Mouse (Mus musculus) ovary, adult 18-20 months (tissue): ENCODE results near the gene Rapgef4.

Experiments
- DNase-seq: peaks from one replicate; pipeline ENCODE4 v3.0.0; 2022; ENCODE audit warnings: low spot score, mixed read lengths

The Rapgef4 gene

GRCm38 (mm10) chr2:72149059-72149458 is 168.0 kb downstream of the Rapgef4 start:
- no peak for DNase-seq

- no peak for DNase-seq
Observed at GRCm38 (mm10) chr2:72151792-72152554, 170.9 kb downstream of the Rapgef4 start.

GRCm38 (mm10) chr2:72152746-72153145 is 171.7 kb downstream of the Rapgef4 start:
- no peak for DNase-seq

DNA sequence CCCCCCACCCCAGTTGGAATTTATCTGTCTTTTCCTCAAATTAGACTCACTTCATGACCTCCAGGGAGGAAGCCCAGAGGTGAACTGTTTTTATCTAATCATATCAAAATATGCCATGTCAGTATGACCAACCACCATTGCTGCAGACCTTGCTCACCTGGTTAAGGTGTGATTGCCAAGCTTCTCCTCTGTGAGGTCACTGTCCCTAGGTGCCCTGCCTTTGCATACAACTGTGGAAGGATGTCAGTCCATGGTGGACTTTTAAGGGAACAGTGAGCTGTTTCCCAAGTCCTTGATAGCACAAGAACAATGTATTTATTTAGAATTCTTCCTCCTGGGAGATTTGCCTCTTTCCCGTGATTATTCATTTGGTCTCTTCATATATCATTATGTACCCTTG is 172.8 kb downstream of the Rapgef4 start:
- no peak for DNase-seq

- no peak for DNase-seq
Observed at GRCm38 (mm10) chr2:72155102-72155773, 174.2 kb downstream of the Rapgef4 start.

DNA sequence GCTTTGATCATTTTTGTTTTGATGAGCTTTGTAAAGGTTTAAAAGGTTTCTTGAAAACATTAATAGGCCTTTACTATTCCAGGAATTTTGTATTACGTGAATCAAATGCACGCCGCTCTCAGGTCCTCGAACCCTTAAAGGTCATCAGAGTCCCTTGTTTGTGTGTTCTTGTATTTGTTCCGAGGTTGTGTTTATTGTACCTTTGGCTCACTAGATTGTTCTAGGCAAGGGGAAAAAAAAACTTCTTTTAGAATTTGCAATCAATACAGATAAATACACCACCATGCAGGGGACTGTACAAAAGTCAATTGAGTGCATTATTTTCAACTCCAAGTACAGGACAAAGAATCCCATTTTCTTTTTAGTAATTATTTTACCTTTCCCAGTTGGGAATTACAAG is 175.4 kb downstream of the Rapgef4 start:
- no peak for DNase-seq

DNA sequence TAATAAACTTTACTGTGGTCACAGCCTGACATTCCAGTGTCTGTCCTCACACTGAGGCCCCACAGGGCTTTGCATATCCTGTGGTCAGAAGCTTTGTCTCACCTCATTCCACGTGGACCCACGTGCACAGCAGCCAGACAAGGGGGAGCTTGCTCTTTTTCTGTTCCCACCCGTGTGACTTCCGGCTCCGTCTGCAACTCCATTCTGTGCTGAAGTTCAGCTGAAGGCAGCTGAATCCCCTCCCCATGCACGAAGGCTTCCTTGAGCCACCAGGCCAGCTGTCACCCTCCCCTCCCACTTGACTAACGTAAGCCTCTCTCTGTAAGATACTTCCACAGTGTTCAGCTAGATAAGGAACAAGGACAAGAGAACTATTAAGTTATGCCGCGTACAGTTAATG is 176.5 kb downstream of the Rapgef4 start:
- no peak for DNase-seq

DNA sequence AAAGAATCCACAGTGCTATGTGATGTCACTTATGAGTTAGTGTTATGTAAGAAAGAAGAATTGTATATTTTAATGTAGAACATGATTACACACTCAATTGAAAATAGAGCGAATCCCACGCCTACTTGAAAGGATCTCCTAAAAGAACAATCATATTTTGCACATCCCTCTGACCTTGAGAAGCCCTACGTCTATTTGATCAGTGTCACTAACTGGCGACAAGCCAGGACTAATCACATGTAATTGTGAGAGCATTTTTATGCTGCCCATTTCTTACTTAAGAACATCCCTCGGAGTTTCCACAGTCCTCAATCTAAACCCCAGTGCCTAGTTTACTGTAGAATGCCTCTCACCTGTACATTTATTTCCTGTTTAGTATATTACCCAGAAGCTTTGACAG is 177.0 kb downstream of the Rapgef4 start:
- DNase-seq = no peak

DNA sequence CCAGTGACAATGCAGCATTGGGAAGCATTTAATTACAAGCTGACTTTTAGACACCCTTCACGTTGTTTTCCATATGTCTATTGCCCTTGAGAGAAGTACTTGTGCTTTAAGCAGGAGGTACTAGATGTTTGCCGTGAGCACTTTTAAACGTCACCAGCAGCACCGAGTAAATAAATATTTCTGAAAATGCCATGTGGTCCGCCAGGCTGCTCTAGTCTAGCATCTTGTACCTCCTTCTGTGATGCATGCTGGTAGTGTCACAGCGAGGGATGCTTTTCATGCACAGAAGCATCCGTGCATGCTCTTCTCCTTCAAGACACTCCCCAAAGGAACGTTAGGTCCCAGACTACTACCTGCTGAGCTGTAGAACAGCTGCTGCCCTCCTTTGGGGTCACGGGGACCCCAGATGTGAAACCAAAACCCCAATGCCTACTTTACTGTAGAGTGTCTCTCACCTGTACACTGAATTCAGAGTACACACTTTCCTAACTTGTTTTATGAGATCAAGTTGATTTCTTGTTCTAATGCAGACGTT is 177.7 kb downstream of the Rapgef4 start:
- DNase-seq = no peak

GRCm38 (mm10) chr2:72159281-72159680 is 178.2 kb downstream of the Rapgef4 start:
- DNase-seq = no peak

GRCm38 (mm10) chr2:72165136-72165854 is 184.3 kb downstream of the Rapgef4 start:
- no peak for DNase-seq

DNA sequence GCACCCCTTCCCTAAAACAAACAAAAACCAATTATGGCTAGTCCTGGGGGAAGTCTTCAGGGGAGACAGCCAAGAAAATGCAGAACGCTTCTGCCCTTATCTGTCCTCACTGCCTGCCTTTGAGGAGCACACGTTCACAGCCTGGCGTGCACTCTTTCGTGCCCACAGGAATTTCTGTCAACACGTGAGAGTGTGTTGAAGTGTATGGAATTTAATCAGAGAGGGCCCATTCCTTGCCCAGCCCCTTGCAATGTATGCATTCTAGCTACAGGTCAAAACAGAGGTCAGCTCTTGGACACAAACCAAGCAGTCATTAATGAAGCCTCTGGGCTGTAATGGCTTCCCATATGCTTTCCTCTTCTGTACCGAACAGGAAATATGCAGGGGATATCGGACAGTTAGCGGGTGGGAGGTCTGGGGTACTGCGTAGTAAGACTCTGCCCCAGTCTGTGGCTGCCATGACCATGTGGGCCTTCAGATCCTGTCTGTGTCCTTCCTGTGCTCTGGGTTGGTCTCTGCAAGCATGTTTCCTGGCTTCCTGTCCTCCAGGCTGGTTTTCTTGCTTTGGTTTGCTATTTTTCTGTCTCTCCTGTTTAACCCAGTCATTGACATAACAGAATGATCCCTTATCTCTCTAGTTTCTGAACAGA is 188.5 kb downstream of the Rapgef4 start:
- no peak for DNase-seq

GRCm38 (mm10) chr2:72170546-72170945 is 189.5 kb downstream of the Rapgef4 start:
- DNase-seq = no peak

DNA sequence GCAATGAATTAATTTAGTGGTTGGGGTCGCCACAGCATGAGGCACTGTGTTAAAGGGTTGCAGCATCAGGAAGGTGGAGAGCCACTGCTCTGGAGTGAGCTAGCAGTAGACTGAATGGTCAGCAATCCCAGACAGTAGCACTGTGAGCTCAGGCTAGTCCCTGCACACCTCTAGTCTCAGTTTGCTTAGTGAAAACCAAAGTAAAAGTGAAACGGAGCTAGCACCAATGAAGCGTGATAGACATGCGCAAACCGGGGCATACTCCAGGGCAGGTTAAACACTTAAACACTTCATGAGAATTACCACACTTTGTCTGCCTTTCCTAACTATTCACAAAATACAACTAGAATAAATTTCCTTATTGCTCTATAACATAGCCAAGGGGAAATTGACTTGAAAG is 190.2 kb downstream of the Rapgef4 start:
- no peak for DNase-seq

- no peak for DNase-seq
Observed at GRCm38 (mm10) chr2:72173010-72173409, 192.0 kb downstream of the Rapgef4 start.

DNA sequence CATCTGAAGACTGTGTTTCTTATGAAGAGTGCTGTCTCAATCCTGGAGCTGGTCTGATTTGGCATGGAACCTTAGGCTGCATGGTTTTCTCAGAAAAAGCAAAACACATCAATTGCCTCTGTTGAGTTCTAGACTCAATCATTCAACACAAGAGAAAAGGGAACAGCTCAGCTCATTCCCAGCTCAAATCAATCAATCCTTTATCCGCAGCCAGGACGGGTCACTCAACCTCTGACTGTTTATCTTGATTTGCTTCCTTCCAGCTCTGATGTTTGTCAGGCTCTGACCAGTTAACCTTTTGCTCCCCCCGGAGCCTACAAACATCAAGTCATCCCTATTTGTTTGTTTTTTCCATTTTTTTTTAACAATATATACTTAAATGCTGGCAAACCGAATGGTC is 192.8 kb downstream of the Rapgef4 start:
- DNase-seq = no peak

DNA sequence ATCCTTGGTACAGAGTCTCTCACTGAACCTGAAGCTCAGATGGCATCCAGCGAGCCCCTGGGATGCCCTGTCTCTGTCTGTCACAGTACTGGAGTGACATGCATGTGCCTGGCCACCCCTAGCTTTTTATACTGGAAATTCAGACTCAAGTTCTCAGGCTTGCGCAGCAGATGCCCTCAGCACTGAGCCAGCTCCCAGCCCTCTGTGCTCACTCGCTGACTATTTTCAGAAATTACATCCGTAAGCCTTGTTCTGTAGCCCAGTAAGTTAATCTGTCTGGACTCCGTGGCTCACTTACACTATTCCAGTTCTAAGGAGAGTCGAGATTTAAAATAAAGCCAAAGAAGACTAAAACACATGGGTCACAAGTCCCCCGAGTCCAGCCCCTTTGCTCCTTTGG is 194.5 kb downstream of the Rapgef4 start:
- no peak for DNase-seq

- no peak for DNase-seq
Observed at GRCm38 (mm10) chr2:72175971-72176370, 194.9 kb downstream of the Rapgef4 start.

DNA sequence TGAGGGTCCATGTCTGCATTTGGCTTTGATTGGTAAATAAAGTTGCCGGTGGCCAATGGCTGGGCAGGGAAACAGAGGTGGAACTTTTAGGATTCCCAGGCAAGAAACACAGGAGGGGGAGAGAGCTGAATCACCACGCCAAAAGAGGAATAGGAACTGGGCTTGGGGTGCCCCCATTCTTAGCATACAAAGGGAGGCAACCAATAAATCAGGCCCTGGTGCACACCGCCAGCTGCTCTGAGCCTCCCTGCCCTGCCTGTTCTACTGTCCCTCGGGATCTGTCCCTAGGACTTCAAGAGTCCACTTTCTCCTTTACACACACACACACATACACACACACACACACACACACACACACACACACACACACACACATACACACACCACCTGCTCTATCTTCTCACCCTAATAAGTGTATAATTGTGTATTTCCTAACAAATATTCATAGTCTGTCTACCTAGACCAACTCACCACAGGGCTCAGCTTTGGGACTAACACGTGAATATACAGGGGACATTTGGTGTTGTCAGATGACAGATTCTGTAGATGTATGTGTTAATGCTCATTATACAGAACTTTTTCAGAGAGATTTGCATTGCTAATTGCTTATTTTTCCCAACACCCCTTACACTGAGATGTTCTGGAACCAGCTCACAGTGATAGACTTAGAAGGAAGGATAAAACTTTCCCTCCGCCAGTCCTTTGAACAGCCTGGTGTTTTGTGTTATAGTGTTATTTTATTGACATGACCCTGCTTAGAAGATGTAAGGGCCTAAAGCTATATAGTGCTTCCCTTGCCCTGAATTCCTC is 196.4 kb downstream of the Rapgef4 start:
- DNase-seq = no peak

DNA sequence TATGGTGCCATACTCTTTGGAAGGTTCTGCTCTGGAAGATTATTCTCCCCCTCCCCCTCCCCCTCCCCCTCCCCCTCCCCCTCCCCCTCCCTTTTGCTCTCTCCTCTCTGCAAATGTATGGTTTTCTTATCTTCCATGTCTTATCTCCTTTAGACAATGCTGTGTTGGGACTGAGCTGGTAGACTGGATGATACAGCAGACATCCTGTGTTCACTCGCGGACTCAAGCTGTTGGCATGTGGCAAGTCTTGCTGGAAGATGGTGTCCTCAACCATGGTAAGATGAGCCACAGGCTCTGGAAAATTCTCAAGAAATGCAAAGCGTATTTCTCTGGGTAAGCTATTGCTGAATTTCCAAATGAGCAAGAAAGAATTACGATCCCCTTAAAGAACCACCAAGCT is 197.0 kb downstream of the Rapgef4 start:
- no peak for DNase-seq

DNA sequence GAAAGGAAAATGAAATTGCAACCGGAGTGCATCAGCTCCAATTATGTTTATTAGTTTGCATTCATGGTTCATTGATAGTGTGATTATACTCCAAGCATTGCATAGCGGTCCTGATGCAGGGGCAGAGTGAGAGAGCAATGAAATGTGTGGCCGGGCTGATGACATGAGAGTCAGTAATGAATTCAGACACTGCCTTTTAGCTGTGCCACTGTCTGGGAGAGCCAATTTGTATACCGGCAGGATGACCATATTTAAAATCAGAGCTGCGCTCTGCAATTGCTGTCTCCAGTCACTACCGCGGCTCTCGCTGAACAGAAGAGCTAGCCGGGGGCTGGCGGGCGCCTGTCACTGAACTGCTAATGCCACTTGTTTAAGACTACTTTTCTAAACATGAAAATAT is 197.5 kb downstream of the Rapgef4 start:
- DNase-seq = no peak
